Mouse (Mus musculus): ENCODE results near the gene Nrip2. TPM values are rescaled to one million over a fixed set of nuclear protein-coding genes. Genes with fewer than 3 reads are reported as not detected.

Gene Nrip2
- polyA plus RNA-seq, 1 experiment from 2014 or later = 5.0 TPM

DNA sequence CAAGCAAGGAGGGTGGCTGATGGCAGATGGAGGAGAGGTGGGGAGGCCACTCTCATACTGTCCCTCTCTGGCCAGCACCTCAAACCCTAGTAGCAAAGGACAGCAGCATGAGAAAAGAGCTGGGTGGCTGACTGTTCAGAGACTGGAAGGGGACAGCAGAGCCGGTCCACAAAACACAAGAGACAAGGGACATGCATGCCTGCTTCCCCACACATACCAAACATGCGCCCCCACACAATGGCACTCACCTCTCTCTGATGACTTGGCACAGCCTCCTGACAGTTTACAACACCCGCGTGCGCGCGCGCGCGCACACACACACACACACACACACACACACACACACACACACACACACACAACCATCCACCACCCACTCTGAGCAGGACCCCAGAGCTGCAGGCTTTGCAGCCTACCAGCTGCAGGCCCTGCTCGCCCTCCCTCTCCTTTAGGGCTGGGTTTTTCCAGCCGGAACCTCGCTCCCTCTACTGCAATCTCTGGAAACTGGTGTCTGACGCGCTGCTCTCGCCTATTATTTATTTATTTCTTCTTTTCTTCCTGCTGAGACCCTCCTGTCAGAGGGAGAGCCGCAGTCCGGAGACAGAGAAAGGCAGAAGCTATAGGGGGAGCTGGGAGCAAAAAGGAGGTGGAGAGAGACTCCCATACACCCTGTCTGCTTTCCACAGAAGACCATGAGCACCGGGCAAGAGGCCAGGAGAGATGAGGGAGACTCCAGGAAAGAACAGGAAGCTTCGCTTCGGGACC, 507 bp downstream of the Nrip2 start:
- peaks cover 13% of the 10 kb centered on the region; the same call in 1 of the 2 replicates for H3K4me1 ChIP-seq
- WGBS = 29% methylated on average over 21 of the region's 21 CpGs
- peak overlapping the region; percentile 45 for H3K4me2 ChIP-seq
- peak overlapping the region; percentile 32 for H3K4me3 ChIP-seq
- H3K27me3 ChIP-seq = no peaks in the 10 kb centered on the region
- no peaks in the 10 kb centered on the region for H3K36me3 ChIP-seq
- peak overlapping the region; percentile 23; the same call in 1 of the 2 replicates for H3K27ac ChIP-seq
- ATAC-seq (ENCODE audit: insufficient number of reproducible peaks, low FRiP score, low TSS enrichment, low read depth) = peak; percentile 74; the same call in 1 of the 2 replicates
- H3K9ac ChIP-seq = no peak overlapping the region
- H3K9me3 ChIP-seq = no peaks in the 10 kb centered on the region

DNA sequence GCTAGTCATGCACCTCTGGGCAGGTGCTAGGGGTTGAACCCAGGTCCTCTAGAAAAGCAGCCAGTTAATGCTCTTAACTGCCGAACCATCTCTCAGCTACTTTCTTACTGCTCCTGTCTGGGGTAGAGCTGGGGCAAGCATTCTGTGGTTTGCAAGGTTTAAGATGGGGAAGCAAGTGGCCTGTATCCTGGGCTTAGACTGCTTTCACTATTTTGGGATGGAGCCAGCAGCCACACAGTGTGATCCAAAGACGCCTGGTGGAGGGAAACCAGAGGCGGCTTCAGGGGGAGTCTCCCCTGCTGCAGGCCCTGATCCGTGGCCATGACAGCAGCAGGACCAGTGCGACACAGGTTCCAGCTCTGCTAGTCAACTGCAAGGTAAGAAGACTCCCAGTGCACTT, 5.6 kb downstream of the Nrip2 start:
- no peaks in the 10 kb centered on the region for H3K27me3 ChIP-seq
- no peak overlapping the region for H3K4me3 ChIP-seq
- no peak overlapping the region for H3K4me2 ChIP-seq
- H3K36me3 ChIP-seq = peaks cover 29% of the 10 kb centered on the region
- WGBS = 46% methylated on average over 5 of the region's 5 CpGs
- ATAC-seq (ENCODE audit: insufficient number of reproducible peaks, low FRiP score, low TSS enrichment, low read depth) = no peak
- H3K9me3 ChIP-seq = no peaks in the 10 kb centered on the region
- H3K9ac ChIP-seq = no peak overlapping the region
- H3K27ac ChIP-seq = no peak overlapping the region
- peaks cover 15% of the 10 kb centered on the region; the same call in 1 of the 2 replicates for H3K4me1 ChIP-seq

GRCm38 (mm10) chr6:128408544-128409125, 9.5 kb downstream of the Nrip2 start:
- Histone ChIP-seq H3K27ac (no peak overlapping the region), H3K4me3 (no peak overlapping the region), H3K9me3 (no peaks in the 10 kb centered on the region), H3K36me3 (peaks cover 67% of the 10 kb centered on the region), H3K4me1 (0 out of 2 replicates have a peak, but pooled peaks cover 5% of the 10 kb centered on the region), H3K9ac (no peak overlapping the region), H3K4me2 (no peak overlapping the region), H3K27me3 (no peaks in the 10 kb centered on the region)
- no peak for ATAC-seq (ENCODE audit: insufficient number of reproducible peaks, low FRiP score, low TSS enrichment, low read depth)
- 83% methylated on average over 7 of the region's 7 CpGs for WGBS

DNA sequence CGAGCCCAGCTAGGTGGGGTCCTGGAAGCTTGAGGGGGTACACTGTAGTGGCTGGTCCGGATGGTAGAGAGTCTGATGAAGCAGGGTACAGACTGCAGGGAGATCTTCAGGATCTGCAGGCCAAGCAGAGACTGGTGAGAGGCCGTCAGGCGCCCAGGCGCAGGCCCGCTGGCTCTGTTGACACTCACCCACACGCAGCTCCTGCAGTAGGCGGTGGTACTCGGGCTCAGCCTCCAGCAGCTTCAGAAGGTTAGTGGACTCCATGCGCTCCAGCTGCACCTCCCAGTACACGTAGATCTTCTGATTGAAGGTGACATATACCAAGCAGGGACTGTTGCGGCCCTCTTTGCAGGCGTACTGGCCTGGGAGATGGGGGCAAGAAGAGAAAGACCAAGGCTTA, 11.2 kb downstream of the Nrip2 start:
- no peak overlapping the region for H3K4me2 ChIP-seq
- no peaks in the 10 kb centered on the region for H3K4me1 ChIP-seq
- H3K36me3 ChIP-seq = peaks cover 71% of the 10 kb centered on the region
- H3K9ac ChIP-seq = no peak overlapping the region
- no peaks in the 10 kb centered on the region for H3K27me3 ChIP-seq
- H3K9me3 ChIP-seq = no peaks in the 10 kb centered on the region
- WGBS = 96% methylated on average over 13 of the region's 13 CpGs
- ATAC-seq (ENCODE audit: insufficient number of reproducible peaks, low FRiP score, low TSS enrichment, low read depth) = no peak
- H3K4me3 ChIP-seq = no peak overlapping the region
- H3K27ac ChIP-seq = no peak overlapping the region

GRCm38 (mm10) chr6:128411115-128411514, 12.0 kb downstream of the Nrip2 start:
- H3K9me3 ChIP-seq = no peaks in the 10 kb centered on the region
- WGBS = 20% methylated on average over 3 of the region's 3 CpGs
- H3K4me2 ChIP-seq = no peak overlapping the region
- peaks cover 72% of the 10 kb centered on the region for H3K36me3 ChIP-seq
- H3K27ac ChIP-seq = no peak overlapping the region
- no peaks in the 10 kb centered on the region for H3K4me1 ChIP-seq
- no peaks in the 10 kb centered on the region for H3K27me3 ChIP-seq
- ATAC-seq (ENCODE audit: insufficient number of reproducible peaks, low FRiP score, low TSS enrichment, low read depth) = no peak
- H3K9ac ChIP-seq = no peak overlapping the region
- no peak overlapping the region for H3K4me3 ChIP-seq

- Histone ChIP-seq H3K9me3 (no peaks in the 10 kb centered on the region), H3K4me2 (no peak overlapping the region), H3K27ac (no peak overlapping the region), H3K4me3 (no peak overlapping the region), H3K27me3 (no peaks in the 10 kb centered on the region), H3K9ac (no peak overlapping the region), H3K4me1 (no peaks in the 10 kb centered on the region; the same call in 1 of the 2 replicates), H3K36me3 (peaks cover 44% of the 10 kb centered on the region)
- 85% methylated on average over 5 of the region's 5 CpGs for WGBS
- no peak for ATAC-seq (ENCODE audit: insufficient number of reproducible peaks, low FRiP score, low TSS enrichment, low read depth)
Observed at GRCm38 (mm10) chr6:128416169-128416568, 17.1 kb downstream of the Nrip2 start.

DNA sequence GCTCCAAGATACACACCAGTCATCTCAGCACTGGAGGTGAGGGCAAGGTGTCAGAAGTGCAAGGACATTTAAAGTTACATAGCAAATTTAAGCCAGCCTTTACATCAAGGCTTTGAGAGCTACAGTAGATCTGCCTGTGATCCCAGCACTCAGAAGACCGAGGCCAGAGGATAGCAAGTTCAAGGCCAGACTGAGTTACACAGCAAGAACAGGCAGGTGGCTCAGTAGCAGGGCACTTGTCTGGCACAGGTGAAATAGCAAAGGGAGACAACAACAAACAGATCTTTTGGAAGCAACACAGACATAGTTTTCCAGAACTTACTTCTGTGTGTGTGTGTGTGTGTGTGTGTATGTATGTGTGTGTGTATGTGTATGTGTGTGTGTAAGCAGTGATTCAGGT, 19.0 kb downstream of the Nrip2 start:
- H3K27me3 ChIP-seq = no peaks in the 10 kb centered on the region
- no peak overlapping the region for H3K27ac ChIP-seq
- no peak overlapping the region for H3K4me2 ChIP-seq
- WGBS = 86% methylated on average over 1 of the region's 1 CpGs
- no peak for ATAC-seq (ENCODE audit: insufficient number of reproducible peaks, low FRiP score, low TSS enrichment, low read depth)
- no peak overlapping the region for H3K4me3 ChIP-seq
- no peaks in the 10 kb centered on the region for H3K9me3 ChIP-seq
- no peak overlapping the region for H3K9ac ChIP-seq
- no peaks in the 10 kb centered on the region; the same call in 1 of the 2 replicates for H3K4me1 ChIP-seq
- H3K36me3 ChIP-seq = peaks cover 25% of the 10 kb centered on the region

GRCm38 (mm10) chr6:128421036-128421435, 21.9 kb downstream of the Nrip2 start:
- no peak for ATAC-seq (ENCODE audit: insufficient number of reproducible peaks, low FRiP score, low TSS enrichment, low read depth)
- peaks cover 6% of the 10 kb centered on the region; the same call in 1 of the 2 replicates for H3K4me1 ChIP-seq
- no peaks in the 10 kb centered on the region for H3K9me3 ChIP-seq
- 93% methylated on average over 2 of the region's 2 CpGs for WGBS
- H3K4me2 ChIP-seq = no peak overlapping the region
- no peak overlapping the region for H3K9ac ChIP-seq
- 0 out of 2 replicates have a peak overlapping the region, but pooled peaks have one; percentile 13 for H3K27ac ChIP-seq
- H3K27me3 ChIP-seq = no peaks in the 10 kb centered on the region
- H3K4me3 ChIP-seq = no peak overlapping the region
- H3K36me3 ChIP-seq = peaks cover 12% of the 10 kb centered on the region; the same call in 1 of the 2 replicates

- Histone ChIP-seq H3K36me3 (peaks cover 12% of the 10 kb centered on the region; the same call in 1 of the 2 replicates), H3K27me3 (no peaks in the 10 kb centered on the region), H3K4me2 (no peak overlapping the region), H3K4me1 (peaks cover 6% of the 10 kb centered on the region; the same call in 1 of the 2 replicates), H3K9me3 (no peaks in the 10 kb centered on the region), H3K9ac (no peak overlapping the region), H3K27ac (0 out of 2 replicates have a peak overlapping the region, but pooled peaks have one; percentile 13), H3K4me3 (no peak overlapping the region)
- WGBS = 83% methylated on average over 3 of the region's 3 CpGs
- no peak for ATAC-seq (ENCODE audit: insufficient number of reproducible peaks, low FRiP score, low TSS enrichment, low read depth)
Observed at GRCm38 (mm10) chr6:128421480-128421879, 22.4 kb downstream of the Nrip2 start.

DNA sequence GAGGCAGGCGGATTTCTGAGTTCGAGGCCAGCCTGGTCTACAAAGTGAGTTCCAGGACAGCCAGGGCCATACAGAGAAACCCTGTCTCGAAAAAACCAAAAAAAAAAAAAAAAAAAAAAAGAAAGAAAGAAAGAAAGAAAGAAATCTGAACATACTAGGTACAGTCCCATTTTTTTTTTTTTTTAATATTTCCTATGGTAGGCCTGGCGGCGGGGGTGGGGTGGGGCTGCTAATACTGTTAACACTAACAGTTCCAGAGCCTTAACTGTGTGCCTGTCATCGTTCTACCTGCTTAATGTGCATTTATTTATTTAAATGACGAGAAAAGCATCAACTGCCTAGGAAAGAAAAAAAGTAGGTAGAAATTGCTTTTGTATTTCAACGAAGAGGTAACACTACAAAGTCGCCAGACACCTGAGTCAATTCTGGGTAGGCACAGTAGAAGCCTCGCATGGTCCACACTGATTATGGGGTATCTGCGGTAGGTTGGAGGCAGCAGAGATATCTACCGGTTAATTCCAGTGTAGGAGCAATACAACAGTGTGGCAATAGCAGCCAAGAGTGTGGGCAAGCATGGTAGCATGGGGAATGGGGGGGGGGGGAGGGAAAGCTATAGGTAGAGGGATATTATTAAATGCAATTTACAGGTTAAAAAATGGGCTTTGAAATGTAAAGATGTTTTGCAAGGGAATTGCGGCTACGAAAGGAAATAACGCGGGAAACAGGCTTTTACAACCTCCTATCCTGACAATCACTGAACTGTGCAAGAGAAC, 24.6 kb downstream of the Nrip2 start:
- Histone ChIP-seq H3K9me3 (no peaks in the 10 kb centered on the region), H3K9ac (peak overlapping the region; percentile 81), H3K27ac (peak overlapping the region; percentile 99), H3K36me3 (peaks cover 16% of the 10 kb centered on the region), H3K4me2 (peak overlapping the region; percentile 51), H3K4me3 (peak overlapping the region; percentile 64), H3K27me3 (no peaks in the 10 kb centered on the region), H3K4me1 (peaks cover 6% of the 10 kb centered on the region; the same call in 1 of the 2 replicates)
- ATAC-seq (ENCODE audit: insufficient number of reproducible peaks, low FRiP score, low TSS enrichment, low read depth) = no peak
- WGBS = 41% methylated on average over 16 of the region's 16 CpGs

- Histone ChIP-seq H3K9me3 (no peaks in the 10 kb centered on the region), H3K9ac (peak within 1 kb of the TSS; percentile 81)
- peak; percentile 95 for ATAC-seq (ENCODE audit: insufficient number of reproducible peaks, low FRiP score, low TSS enrichment, low read depth)
Observed at GRCm38 (mm10) chr6:128424269-128425019, 25.3 kb downstream of the Nrip2 start, which contains the start of gene Itfg2. Itfg2 (minus strand) TSS chr6:128424931.

More at GRCm38 (mm10) chr6:128424269-128425019, 25.3 kb downstream of the Nrip2 start, which contains the start of gene Itfg2:
- H3K4me1 ChIP-seq = peaks cover 6% of the 10 kb centered on the region; the same call in 1 of the 2 replicates
- no peaks in the 10 kb centered on the region for H3K27me3 ChIP-seq
- WGBS = under 1% methylated on average over 42 of the region's 42 CpGs
- peak within 1 kb of the TSS; percentile 64 for H3K4me3 ChIP-seq
- H3K27ac ChIP-seq = peak within 1 kb of the TSS; percentile 99
- H3K36me3 ChIP-seq = peaks cover 24% of the 10 kb centered on the region
- H3K4me2 ChIP-seq = peak within 1 kb of the TSS; percentile 51
